Mouse (Mus musculus) forebrain, embryonic 14.5 days (tissue): Measurements from ENCODE around the gene H3f3b. TPM values are rescaled to one million over a fixed set of nuclear protein-coding genes. Genes with fewer than 3 reads are reported as not detected.
A peak's percentile ranks its signal among the peaks of the same experiment; 100 is the strongest.
"Not testable (repeated sequence)": the region's sequence is repeated elsewhere in the genome, so short reads cannot be mapped to it uniquely, and the experiment has no call there.

Experiments
- ATAC-seq: fragments of 200-750 bp; cut with Nextera tagmentation; 2 replicates; pipeline ENCODE4 v1.8.0; 2017; ENCODE audit warnings: mild to moderate bottlenecking, moderate library complexity
- DNase-seq: peaks from one replicate; pipeline ENCODE4 v3.0.0-alpha.2; 2015; ENCODE audit warnings: low spot score
- H3K27ac ChIP-seq: fragments of 300-500 bp; sonication (generic); 2 replicates; pipeline ENCODE4 v1.5.1; 2014; ENCODE audit warnings: low read depth, mild to moderate bottlenecking, control low read depth, low read length, moderate library complexity
- H3K27me3 ChIP-seq: fragments of 300-500 bp; sonication (generic); replicated peaks from 2 replicates; pipeline ENCODE4 v1.6.1; 2014; ENCODE audit warnings: low read length, control low read depth, mixed read lengths; ENCODE audit not compliant: control insufficient read depth, insufficient read depth
- H3K36me3 ChIP-seq: fragments of 300-500 bp; sonication (generic); 2 replicates; pipeline ENCODE4 v1.6.1; 2014; ENCODE audit warnings: low read length, control low read depth; ENCODE audit not compliant: control insufficient read depth, insufficient read depth
- H3K4me1 ChIP-seq: fragments of 300-500 bp; sonication (generic); 2 replicates; pipeline ENCODE4 v1.6.1; 2014; ENCODE audit warnings: antibody characterized with exemption, low read length, control low read depth; ENCODE audit not compliant: control insufficient read depth, insufficient read depth
- H3K4me2 ChIP-seq: fragments of 300-500 bp; sonication (generic); 2 replicates; pipeline ENCODE4 v1.6.1; 2014; ENCODE audit warnings: mild to moderate bottlenecking, control low read depth, low read length
- H3K4me3 ChIP-seq: fragments of 300-500 bp; sonication (generic); 2 replicates; pipeline ENCODE4 v1.5.1; 2014; ENCODE audit warnings: low read depth, low read length, control low read depth
- H3K9ac ChIP-seq: fragments of 300-500 bp; sonication (generic); 2 replicates; pipeline ENCODE4 v1.6.1; 2014; ENCODE audit warnings: mild to moderate bottlenecking, low read length, control low read depth, moderate library complexity
- H3K9me3 ChIP-seq: fragments of 300-500 bp; sonication (generic); replicated peaks from 2 replicates; pipeline ENCODE4 v1.6.1; 2016; ENCODE audit warnings: low read length, control low read depth, mixed read lengths; ENCODE audit not compliant: control insufficient read depth
- WGBS: fragments of 180-500 bp; shearing (Covaris S2); extraction: QIAGEN DNeasy Blood & Tissue Kit; methylation state at CpG from one replicate; pipeline ENCODE4 v1.1.7; 2014; 5-methylcytosine and 5-hydroxymethylcytosine counted together
- polyA plus RNA-seq: library from polyadenylated mRNA; unstranded; fragments of >200 nt; fragmentation: Nextera tagmentation; extraction: Ambion mirVana; gene quantifications from 2 replicates; pipeline ENCODE4 v1.2.1, GENCODE M21; 2014

Gene H3f3b
- polyA plus RNA-seq, 1 experiment from 2014 or later = 3,081 TPM

DNA sequence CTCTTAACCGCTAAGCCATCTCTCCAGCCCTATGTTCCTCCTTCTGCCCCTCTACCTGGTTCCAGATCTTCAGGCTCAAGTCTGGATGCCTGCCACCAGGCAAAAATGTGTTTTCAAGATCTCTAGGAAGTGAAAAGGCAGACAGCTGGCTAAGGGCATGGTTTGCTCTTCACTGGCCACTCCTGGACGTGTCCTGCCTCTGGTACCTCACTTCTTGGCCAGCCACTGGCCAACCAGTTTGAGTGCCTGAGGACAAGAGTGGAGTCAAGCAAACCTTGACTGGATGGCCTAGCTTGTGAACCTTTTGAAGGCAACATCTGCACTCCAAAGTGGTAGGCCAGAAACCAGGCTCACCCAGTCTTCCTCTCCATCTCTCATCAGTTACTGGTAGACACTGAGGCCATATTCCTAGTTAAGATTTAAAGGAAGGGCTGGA lies 7.8 kb downstream of the H3f3b start:
- no peak overlapping the region for H3K4me3 ChIP-seq
- H3K27me3 ChIP-seq = no peaks in the 10 kb centered on the region
- 73% methylated on average over 2 of the region's 2 CpGs for WGBS
- no peak overlapping the region for H3K9ac ChIP-seq
- peaks cover 24% of the 10 kb centered on the region; the same call in 1 of the 2 replicates for H3K36me3 ChIP-seq
- ATAC-seq (no peak), DNase-seq (no peak)
- H3K4me1 ChIP-seq = peaks cover 7% of the 10 kb centered on the region; the same call in 1 of the 2 replicates
- no peak overlapping the region for H3K27ac ChIP-seq
- no peak overlapping the region for H3K4me2 ChIP-seq
- H3K9me3 ChIP-seq = no peaks in the 10 kb centered on the region

DNA sequence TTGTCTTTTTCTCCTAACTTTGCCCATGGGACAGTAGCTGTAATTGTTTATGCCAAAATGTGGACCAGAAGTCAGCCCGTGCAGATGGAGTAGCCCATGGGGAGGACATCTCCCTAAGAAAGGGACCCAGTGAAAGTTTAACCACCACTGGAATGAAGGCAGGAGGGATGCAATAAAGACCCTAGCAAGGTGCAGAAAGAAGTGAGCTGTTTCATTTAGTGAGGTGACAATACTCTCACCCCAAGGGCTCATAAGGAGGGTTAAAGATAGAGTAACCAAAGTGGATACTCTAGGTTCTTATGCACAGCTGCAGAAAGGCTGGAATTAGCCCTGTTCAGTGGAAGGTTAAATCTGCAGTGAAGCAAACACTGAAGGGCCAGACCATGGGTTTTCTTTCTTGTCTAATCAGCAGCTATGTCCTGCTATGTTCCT lies 8.4 kb downstream of the H3f3b start:
- Histone ChIP-seq H3K4me1 (peaks cover 7% of the 10 kb centered on the region; the same call in 1 of the 2 replicates), H3K9me3 (no peaks in the 10 kb centered on the region), H3K36me3 (peaks cover 24% of the 10 kb centered on the region; the same call in 1 of the 2 replicates), H3K4me2 (no peak overlapping the region), H3K9ac (no peak overlapping the region), H3K27ac (no peak overlapping the region), H3K27me3 (no peaks in the 10 kb centered on the region), H3K4me3 (no peak overlapping the region)
- WGBS = 75% methylated on average over 1 of the region's 1 CpGs
- DNase-seq = no peak
- no peak for ATAC-seq

DNA sequence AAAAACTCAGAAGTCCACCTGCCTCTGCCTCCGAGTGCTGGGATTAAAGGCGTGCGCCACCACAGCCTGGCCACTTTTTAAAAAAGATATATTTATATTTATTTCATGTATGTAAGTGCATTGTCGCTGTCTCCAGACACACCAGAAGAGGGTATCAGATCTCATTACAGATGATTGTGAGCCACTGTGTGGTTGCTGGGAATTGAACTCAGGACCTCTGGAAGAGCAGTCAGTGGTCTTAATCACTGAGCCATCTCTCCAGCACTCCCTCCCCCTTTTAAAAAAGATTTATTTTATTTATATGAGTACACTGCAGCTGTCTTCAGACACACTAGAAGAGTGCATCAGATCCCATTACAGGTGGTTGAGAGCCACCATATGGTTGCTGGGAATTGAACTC lies 8.9 kb downstream of the H3f3b start:
- peaks cover 24% of the 10 kb centered on the region; the same call in 1 of the 2 replicates for H3K36me3 ChIP-seq
- WGBS = 88% methylated on average over 4 of the region's 4 CpGs
- not testable (repeated sequence) for ATAC-seq, H3K9ac ChIP-seq, H3K4me2 ChIP-seq, DNase-seq, H3K27ac ChIP-seq, H3K4me3 ChIP-seq, H3K27me3 ChIP-seq, H3K9me3 ChIP-seq, H3K4me1 ChIP-seq

DNA sequence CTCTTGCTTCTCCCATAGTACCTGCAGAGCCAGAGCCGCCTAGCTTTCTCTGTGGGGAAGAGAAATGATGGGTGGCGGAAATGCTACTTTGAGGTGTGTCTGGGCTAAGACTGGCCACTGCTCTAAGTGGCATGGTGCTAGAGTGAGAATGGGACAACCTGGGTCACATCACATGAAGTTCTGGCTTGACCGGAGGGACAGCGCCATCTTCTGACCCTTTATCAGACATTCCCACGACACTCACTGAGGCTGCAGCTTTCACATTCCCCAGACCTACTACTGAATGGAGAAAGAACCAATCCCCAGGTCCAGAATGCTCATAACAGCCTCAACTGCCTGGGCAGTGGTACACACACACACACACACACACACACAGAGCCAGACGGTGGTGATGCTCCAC lies 9.7 kb downstream of the H3f3b start:
- no peaks in the 10 kb centered on the region for H3K27me3 ChIP-seq
- no peak overlapping the region for H3K4me2 ChIP-seq
- ATAC-seq (no peak), DNase-seq (no peak)
- peaks cover 7% of the 10 kb centered on the region; the same call in 1 of the 2 replicates for H3K4me1 ChIP-seq
- no peak overlapping the region for H3K9ac ChIP-seq
- no peak overlapping the region for H3K4me3 ChIP-seq
- H3K9me3 ChIP-seq = no peaks in the 10 kb centered on the region
- H3K27ac ChIP-seq = no peak overlapping the region
- peaks cover 20% of the 10 kb centered on the region; the same call in 1 of the 2 replicates for H3K36me3 ChIP-seq
- WGBS = 29% methylated on average over 6 of the region's 6 CpGs

DNA sequence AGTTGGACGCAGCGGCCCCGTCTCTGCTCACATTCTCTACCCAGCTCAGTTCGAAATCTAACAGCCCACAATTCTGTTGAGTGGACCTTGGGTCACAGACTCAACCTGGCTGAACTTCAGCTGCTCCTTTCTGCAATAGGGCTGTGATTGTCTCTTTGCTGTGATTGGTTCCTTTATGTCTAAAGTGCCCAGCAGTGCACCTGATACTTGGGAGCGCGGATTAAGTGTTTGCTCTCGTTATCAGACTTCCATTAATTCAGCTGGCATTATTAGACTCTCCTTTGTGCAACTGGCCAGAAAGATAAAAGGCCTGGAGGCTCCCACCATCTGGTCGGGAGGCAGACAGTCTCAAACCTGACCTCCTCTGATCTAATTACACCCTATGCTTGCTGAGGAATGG lies 12.9 kb downstream of the H3f3b start:
- Histone ChIP-seq H3K4me3 (no peak overlapping the region), H3K4me2 (no peak overlapping the region), H3K4me1 (no peaks in the 10 kb centered on the region; the same call in 1 of the 2 replicates), H3K27ac (no peak overlapping the region), H3K9ac (no peak overlapping the region), H3K9me3 (no peaks in the 10 kb centered on the region), H3K36me3 (no peaks in the 10 kb centered on the region), H3K27me3 (no peaks in the 10 kb centered on the region)
- 42% methylated on average over 8 of the region's 8 CpGs for WGBS
- no peak for DNase-seq
- ATAC-seq = no peak

DNA sequence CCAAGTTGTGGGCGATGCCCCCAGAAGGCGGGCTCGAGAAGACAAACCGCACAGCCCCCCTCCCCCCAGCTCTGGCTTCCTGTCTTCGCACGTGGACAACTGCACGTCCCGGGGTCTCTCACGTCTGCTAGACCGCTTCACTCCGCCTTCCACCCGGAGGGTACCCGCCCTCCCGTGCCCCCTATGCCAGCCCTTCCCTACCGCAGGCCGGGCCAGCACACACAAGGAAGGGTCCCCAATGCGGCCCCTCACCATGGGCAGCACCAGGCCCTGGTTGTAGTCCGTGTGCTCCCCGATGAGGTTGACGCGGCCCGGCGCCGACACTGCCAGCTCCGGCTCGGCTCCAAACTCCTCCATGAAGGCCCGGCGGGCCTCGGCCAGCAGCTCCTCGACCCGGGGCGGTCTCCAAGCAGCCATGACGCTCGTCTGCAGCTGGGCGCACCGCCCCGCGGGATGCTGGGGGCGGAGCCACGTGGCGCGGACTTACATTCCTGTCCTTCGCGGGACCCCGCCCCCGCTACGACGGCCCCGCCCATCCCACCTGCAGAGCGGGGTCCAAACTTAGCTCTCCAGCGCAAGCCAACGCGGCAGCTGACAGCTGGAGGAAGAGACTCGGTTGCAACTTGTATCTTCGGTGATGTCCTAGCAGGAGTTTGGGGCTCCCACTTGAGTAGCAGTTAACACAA lies 15.4 kb downstream of the H3f3b start, which contains the start of gene Galk1:
Gene Galk1, minus strand, starts transcription at position 458 of the 686 bp plus-strand sequence.
- DNase-seq (peak; percentile 86), ATAC-seq (peak; percentile 87)
- peak within 1 kb of the TSS; percentile 78 for H3K27ac ChIP-seq
- peak within 1 kb of the TSS; percentile 79 for H3K9ac ChIP-seq
- H3K4me1 ChIP-seq = no peaks in the 10 kb centered on the region; the same call in 1 of the 2 replicates
- H3K4me2 ChIP-seq = peak within 1 kb of the TSS; percentile 79
- peaks cover 12% of the 10 kb centered on the region for H3K36me3 ChIP-seq
- H3K9me3 ChIP-seq = no peaks in the 10 kb centered on the region
- WGBS = under 1% methylated on average over 54 of the region's 55 CpGs
- H3K4me3 ChIP-seq = peak within 1 kb of the TSS; percentile 54
- H3K27me3 ChIP-seq = no peaks in the 10 kb centered on the region

DNA sequence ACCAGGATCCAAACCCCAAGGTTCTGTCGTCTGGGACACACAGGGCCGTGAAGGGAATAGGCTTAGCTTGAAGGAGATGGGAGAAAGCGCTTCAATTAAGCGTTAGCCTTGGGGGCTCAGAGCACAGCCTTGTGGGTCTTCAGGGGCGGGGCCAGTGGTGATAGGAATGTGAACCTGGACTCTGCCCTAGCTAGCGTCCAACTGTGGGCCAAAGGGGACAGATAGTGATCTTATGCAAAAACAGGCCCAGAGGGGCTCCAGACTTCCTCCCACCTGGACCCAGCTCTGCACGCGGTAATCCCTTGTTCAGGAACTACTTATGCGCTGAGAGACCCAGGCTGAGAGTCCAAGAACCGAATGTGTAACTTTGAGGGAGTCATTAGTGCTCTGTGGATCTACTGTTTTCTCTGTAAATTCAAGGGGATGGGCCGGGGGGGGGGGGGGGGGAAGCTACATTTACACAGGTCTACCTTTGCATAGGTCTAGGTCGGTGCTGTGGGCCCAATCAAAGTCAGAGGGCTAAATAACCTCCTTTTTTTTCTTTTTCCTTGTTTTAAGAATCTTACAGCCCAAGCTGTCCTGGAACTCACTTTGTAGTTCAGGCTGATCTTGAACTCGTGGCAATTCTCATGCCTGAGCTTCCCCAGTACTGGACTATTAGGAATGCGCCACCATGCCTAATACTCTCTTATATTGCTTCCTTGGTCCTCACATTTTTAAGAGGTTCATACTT lies 16.1 kb downstream of the H3f3b start:
- 18% methylated on average over 14 of the region's 14 CpGs for WGBS
- H3K4me3 ChIP-seq = peak overlapping the region; percentile 54
- no peaks in the 10 kb centered on the region; the same call in 1 of the 2 replicates for H3K4me1 ChIP-seq
- H3K4me2 ChIP-seq = peak overlapping the region; percentile 79
- H3K36me3 ChIP-seq = peaks cover 17% of the 10 kb centered on the region
- 0 out of 2 replicates have a peak, but pooled peaks have one; percentile 1 for ATAC-seq
- DNase-seq = no peak
- peak overlapping the region; percentile 79 for H3K9ac ChIP-seq
- peak overlapping the region; percentile 78; the same call in 1 of the 2 replicates for H3K27ac ChIP-seq
- no peaks in the 10 kb centered on the region for H3K27me3 ChIP-seq
- H3K9me3 ChIP-seq = no peaks in the 10 kb centered on the region

DNA sequence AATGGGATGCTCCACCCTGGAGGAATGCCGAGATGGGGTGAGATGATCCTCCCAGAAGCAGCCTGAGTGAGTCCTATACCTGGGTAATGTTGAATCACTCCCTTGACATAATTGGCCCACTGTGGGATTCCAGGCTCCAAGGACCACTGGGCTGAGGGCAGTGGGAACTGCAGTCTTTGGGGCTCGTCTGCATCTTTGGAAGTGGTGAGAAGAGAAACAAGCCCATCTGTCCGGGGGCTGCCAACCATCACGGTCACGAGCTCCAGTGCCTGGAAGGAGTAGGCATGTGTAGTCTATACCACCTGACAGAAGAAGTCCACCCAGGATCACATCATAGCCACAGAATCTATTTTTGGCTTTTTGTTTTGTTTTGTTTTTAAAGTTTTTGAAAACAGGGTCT lies 16.8 kb downstream of the H3f3b start:
- no peak overlapping the region for H3K4me3 ChIP-seq
- peaks cover 17% of the 10 kb centered on the region for H3K36me3 ChIP-seq
- DNase-seq (no peak), ATAC-seq (no peak)
- WGBS = 80% methylated on average over 5 of the region's 5 CpGs
- H3K9me3 ChIP-seq = no peaks in the 10 kb centered on the region
- H3K27me3 ChIP-seq = no peaks in the 10 kb centered on the region
- no peak overlapping the region for H3K4me2 ChIP-seq
- H3K9ac ChIP-seq = no peak overlapping the region
- no peak overlapping the region for H3K27ac ChIP-seq
- no peaks in the 10 kb centered on the region; the same call in 1 of the 2 replicates for H3K4me1 ChIP-seq
